Mouse (Mus musculus): ENCODE results near the gene Ece1.

GRCm38 (mm10) chr4:137919116-137919515, 57.1 kb downstream of the Ece1 start:
- no peak for TF ChIP-seq CTCF (IDR thresholded peaks at IDR 0.05; ENCODE audit: low read depth)
- no peak for TF ChIP-seq EP300 (IDR thresholded peaks at IDR 0.05; ENCODE audit: low read depth)
